Mouse (Mus musculus) kidney, adult 2 months (tissue): ENCODE data around the gene Cct6b. TPM values are rescaled to one million over a fixed set of nuclear protein-coding genes. Genes with fewer than 3 reads are reported as not detected.

ENCODE experiments used
- DNase-seq: peaks from one replicate; pipeline ENCODE4 v3.0.0; 2021
- H3K27ac ChIP-seq: fragments of 200-500 bp; 2 replicates; pipeline ENCODE4 v1.5.1; 2012; ENCODE audit warnings: low read depth, low read length, control low read depth, inconsistent platforms; ENCODE audit not compliant: insufficient read depth
- H3K27me3 ChIP-seq: fragments of 200-500 bp; replicated peaks from 2 replicates; pipeline ENCODE4 v1.6.1; 2012; ENCODE audit warnings: mild to moderate bottlenecking, moderate library complexity, low read length, inconsistent platforms; ENCODE audit not compliant: control insufficient read depth, insufficient read depth
- H3K36me3 ChIP-seq: fragments of 200-500 bp; 2 replicates; pipeline ENCODE4 v1.6.1; 2012; ENCODE audit warnings: mild to moderate bottlenecking, moderate library complexity, low read length, inconsistent platforms; ENCODE audit not compliant: control insufficient read depth, insufficient read depth
- H3K4me1 ChIP-seq: fragments of 200-500 bp; 2 replicates; pipeline ENCODE4 v1.6.1; 2011; ENCODE audit warnings: low read length; ENCODE audit not compliant: control insufficient read depth, insufficient read depth
- H3K4me3 ChIP-seq: fragments of 200-500 bp; 2 replicates; pipeline ENCODE4 v1.5.1; 2011; ENCODE audit warnings: mild to moderate bottlenecking, low read depth, low read length, control low read depth; ENCODE audit not compliant: insufficient read depth
- CTCF ChIP-seq: fragments of 200-500 bp; conservative IDR thresholded peaks from 2 replicates; pipeline ENCODE4 v1.5.1; 2011; ENCODE audit warnings: low read depth, mild to moderate bottlenecking, control low read depth, low read length, moderate library complexity, mixed read lengths; ENCODE audit not compliant: insufficient read depth, insufficient read length
- POLR2A ChIP-seq: fragments of 200-500 bp; IDR thresholded peaks from one replicate; pipeline ENCODE4 v1.6.1; 2011; ENCODE audit warnings: low read depth, low read length, control low read depth
- WGBS: fragments of 180-500 bp; shearing (Covaris S2); methylation state at CpG from one replicate; pipeline ENCODE4 v1.1.7; 2018; 5-methylcytosine and 5-hydroxymethylcytosine counted together
- polyA plus RNA-seq: library from polyadenylated mRNA; depleted of rRNA; stranded (reverse); fragments of >200 nt; gene quantifications from 2 replicates; pipeline ENCODE4 v1.2.3, GENCODE M21; 2012; rRNA removed

Gene Cct6b
- polyA plus RNA-seq, 1 experiment: 0.38 TPM

DNA sequence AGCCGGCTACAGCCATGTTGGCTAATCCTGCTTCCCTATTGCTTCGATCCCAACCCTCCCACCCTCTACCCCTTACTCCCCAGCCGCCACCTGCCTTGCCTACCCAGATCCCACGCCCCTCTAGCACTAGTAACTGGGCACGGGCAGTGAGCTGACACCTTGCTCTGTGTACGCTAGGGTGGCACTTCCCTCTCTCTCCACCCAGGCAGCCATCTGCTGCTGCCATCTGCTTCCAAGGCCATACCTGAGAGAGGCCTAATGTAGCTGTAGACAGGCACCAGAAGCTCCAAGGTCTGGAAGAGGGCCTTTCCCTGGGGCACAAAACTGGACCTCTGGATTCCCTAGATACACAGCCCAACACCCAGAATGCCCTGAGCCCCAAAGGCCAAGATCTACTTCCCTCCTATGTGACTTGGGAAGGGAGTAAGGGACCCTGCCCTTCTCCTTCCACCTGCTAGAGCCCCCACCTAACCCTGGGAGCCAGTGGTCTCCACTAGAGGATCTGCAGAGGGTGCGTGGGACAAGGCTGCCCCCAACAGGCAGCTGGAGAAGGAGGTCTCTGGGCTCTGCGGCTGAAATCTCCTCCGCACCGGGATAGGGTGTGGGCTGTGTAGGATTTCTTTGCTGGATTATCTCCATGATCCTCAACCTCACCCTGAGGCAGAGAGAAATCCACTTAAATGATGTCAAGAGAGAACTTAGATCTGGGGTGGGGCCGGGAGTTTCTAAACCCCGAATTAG lies 80.2 kb downstream of the Cct6b start:
- no peak overlapping the region for H3K27ac ChIP-seq
- 49% methylated on average over 12 of the region's 12 CpGs for WGBS
- no peaks in the 10 kb centered on the region for H3K4me1 ChIP-seq
- TF ChIP-seq POLR2A (no peak), CTCF (peak; percentile 27; the same call in 1 of the 2 replicates)
- H3K4me3 ChIP-seq: no peak overlapping the region
- no peaks in the 10 kb centered on the region for H3K36me3 ChIP-seq
- DNase-seq: no peak
- no peaks in the 10 kb centered on the region for H3K27me3 ChIP-seq

DNA sequence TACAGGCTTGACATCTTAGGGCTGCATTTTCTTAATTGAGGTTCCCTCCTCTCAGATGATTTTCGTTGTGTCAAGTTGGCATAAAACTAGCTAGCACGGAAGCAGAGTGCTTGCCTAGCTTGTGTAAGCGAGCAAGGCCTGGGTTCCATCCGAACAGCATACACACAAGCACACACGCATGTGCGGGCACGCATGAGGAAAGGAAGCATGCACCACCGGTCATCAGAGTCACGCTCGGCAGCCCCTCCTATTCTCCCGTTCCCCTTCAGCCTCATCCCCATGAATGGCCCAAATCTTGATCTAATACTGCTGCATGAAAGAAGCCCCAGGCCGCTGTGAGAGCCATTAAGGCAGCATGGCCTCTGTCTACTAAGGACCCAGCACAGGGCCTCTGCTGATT lies 85.6 kb downstream of the Cct6b start:
- H3K27ac ChIP-seq: no peak overlapping the region
- no peak for TF ChIP-seq POLR2A
- no peak for TF ChIP-seq CTCF
- H3K36me3 ChIP-seq: no peaks in the 10 kb centered on the region
- H3K4me1 ChIP-seq: no peaks in the 10 kb centered on the region
- 49% methylated on average over 12 of the region's 12 CpGs for WGBS
- no peak for DNase-seq
- H3K27me3 ChIP-seq: no peaks in the 10 kb centered on the region; the same call in 1 of the 2 replicates
- no peak overlapping the region for H3K4me3 ChIP-seq

Other genes starting within 250 kb of the Cct6b start
- gene Zfp830, start within 50 bp of the Cct6b start, polyA plus RNA-seq: 7.8 and 9.4 TPM in 2 replicates
- gene Lig3, start 16.8 kb upstream of the Cct6b start, polyA plus RNA-seq: 12.7 and 15.0 TPM in 2 replicates
- 15.3 and 19.4 TPM in 2 replicates for gene Rffl, start 106.9 kb upstream of the Cct6b start, polyA plus RNA-seq
- gene Rad51d, start 126.3 kb upstream of the Cct6b start, polyA plus RNA-seq: 13.7 and 15.7 TPM in 2 replicates
- gene Fndc8, start 127.8 kb upstream of the Cct6b start, polyA plus RNA-seq: 0.13 and 0.19 TPM in 2 replicates
- gene Nle1, start 144.1 kb upstream of the Cct6b start, polyA plus RNA-seq: 16.3 and 16.9 TPM in 2 replicates
- 5.0 and 7.9 TPM in 2 replicates for gene Unc45b, start 146.2 kb upstream of the Cct6b start, polyA plus RNA-seq
- 14.1 and 21.4 TPM in 2 replicates for gene Slfn5, start 187.0 kb upstream of the Cct6b start, polyA plus RNA-seq
- gene Slfn9, start 227.5 kb upstream of the Cct6b start, polyA plus RNA-seq: 0.18 and 0.36 TPM in 2 replicates